Mouse (Mus musculus): ENCODE measurements around the gene Fam151a.
"Not testable (repeated sequence)": the region's sequence is repeated elsewhere in the genome, so short reads cannot be mapped to it uniquely, and the experiment has no call there.

Fam151a gene

DNA sequence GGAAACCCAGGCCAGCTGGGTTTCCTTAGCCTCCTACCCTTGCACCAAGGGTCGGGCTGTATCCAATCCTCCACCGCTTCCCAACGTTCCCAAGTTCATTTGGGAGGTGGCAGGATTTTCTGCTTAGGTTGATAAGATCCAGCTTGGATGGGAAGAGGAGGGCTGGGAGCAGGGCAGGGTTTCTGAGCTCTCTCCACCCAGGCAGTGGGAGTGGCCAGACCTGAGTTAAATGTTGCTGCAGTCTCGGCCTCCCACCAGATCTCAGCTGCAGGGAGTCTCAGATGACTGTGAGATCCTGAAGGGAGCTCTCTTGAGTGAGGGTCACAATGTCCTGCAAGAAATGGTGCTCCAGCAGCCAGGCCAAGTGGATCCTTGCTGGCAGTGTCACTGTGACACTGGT, at the start of gene Fam151a:
Gene Fam151a (plus strand): TSS at position 254 of the 400 bp plus-strand sequence.
- DNase-seq (ENCODE audit: low read depth, low spot score) = no peak

DNA sequence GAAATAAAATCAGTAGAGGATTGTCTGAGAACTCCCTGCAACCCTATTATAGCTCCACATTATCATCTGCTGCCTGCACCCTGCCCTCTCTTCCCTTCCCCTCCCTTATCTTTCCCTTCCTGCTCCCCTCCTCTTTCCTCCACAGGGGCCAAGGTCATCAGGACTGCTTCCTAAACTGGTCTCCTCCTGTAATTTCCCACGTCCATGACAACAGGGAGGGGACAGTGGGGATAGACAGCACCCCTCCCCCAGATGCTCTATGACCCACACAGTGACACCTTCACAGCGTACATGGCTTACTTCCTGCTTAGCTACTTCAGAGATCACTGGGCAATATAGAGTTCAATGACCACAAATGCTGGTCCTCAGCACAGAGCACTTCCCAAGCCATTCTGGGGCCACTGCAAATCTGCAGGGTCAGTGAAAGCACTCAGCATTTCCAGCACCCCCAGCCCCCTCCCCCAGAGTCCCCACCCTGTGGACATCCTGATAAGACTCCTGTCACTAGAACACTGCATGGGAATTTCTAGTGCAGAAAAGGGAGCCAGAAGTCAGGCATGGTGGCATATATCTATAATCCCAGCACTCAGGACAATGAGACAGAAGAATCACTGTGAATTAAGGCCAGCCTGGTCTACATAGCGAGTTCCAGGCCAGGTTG, 44.9 kb upstream of the Fam151a start:
- no peak for DNase-seq (ENCODE audit: low read depth, low spot score)

DNA sequence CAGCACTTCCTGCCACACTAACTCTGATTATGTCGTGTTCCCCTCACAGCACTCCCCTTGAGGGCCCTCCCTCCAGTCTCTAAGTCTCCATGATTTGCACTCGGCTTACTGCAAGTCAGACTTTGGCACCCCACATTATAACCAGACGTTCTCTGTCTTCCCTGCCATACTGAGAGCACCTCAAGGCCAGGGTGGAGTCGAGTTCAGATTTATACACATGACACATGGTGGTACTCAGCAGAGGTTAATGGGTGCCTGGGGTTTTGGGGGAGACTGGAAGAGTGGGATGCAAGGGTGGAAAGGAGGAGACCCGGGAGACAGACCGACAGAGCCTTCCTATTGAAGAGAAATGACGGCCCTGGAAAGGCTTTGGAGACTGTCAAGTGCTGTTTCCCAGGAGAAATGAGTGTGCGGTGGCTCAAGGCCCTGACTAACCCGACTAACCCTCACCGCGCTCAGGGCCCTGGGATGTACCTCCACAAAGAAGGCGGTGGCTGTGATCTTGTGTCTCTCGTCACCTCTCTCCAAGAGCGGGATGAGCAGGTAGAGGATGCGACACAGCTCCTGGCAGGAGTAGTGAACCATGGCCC, 39.8 kb upstream of the Fam151a start:
- no peak for DNase-seq (ENCODE audit: low read depth, low spot score)

DNA sequence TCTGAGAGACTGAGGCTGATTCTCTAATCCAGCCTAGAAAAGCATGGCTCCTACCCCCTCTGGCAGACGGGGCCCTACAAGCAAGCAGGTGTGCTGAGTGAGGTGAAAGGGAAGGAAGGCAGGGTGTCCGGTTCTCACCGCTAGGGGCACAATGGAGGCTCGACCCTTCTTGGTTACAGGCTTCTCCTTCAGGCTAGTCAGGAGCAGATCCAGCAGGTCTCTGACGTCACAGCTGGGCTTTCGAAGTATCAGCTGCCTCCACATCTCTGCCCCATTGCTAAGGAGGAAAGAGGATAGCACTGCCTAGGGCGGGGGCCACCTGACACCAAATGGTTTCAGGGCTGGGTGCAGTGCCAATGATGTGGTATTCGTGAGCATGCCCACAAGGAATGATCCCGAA, 33.7 kb upstream of the Fam151a start:
- DNase-seq (ENCODE audit: low read depth, low spot score) = peak; percentile 77

DNA sequence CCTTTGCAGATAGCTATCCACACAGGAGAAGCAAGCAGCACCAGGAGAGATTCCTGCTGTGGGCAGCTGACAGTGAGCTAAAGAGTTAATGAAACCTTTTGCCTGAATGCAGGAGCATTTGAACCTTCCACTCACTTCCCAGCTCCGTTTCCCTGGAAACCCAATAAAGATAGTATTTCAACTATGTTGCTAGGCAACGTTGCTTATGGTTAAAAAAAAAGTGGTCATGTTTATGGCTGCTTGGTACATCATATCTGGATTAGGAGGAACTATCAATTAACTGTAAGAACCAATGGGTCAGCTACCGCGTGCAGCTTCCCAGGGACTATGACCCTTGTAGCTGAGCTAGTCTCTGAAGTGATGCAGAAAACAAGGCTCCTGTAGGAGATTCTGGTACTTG, 32.9 kb upstream of the Fam151a start:
- DNase-seq (ENCODE audit: low read depth, low spot score) = peak; percentile 25

DNA sequence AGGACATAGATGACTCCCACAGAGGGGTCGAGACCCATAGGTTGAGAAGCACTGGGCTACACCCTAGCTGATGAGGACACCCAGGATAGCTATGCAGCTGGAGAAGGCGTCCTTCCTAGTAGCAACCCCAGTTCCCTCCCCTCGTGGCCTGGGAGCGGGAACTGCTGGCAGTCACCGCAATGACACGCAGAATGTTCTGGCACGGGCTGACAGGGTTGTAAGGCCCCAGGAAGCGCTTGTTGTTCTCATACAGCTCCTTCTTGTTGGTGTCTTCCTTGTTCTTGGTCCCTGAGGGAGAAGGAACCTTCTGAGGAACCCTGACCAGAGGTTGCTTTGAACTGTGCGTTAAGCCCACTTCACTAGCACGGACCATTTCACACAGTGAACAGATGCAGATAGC, 29.7 kb upstream of the Fam151a start:
- DNase-seq (ENCODE audit: low read depth, low spot score) = no peak

DNA sequence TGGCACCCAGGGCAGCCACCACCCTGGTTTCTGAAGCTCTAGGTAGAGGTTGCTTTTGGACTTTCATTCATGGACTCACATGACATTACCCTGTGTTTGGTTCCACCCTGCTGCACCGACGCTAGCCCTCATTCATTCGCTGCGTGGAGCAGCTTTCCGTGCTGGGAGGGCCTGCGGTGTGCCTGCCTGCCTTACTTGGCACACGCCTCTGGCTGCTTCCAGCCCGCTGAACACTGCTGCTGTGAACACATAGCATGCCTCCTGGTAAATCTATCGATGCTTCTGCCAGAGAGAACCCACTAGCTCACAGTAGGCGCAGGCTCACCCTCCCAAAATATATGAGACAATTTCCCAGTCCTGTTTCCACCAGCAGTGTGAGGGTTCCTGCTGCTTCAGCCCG, 29.3 kb upstream of the Fam151a start:
- no peak for DNase-seq (ENCODE audit: low read depth, low spot score)

DNA sequence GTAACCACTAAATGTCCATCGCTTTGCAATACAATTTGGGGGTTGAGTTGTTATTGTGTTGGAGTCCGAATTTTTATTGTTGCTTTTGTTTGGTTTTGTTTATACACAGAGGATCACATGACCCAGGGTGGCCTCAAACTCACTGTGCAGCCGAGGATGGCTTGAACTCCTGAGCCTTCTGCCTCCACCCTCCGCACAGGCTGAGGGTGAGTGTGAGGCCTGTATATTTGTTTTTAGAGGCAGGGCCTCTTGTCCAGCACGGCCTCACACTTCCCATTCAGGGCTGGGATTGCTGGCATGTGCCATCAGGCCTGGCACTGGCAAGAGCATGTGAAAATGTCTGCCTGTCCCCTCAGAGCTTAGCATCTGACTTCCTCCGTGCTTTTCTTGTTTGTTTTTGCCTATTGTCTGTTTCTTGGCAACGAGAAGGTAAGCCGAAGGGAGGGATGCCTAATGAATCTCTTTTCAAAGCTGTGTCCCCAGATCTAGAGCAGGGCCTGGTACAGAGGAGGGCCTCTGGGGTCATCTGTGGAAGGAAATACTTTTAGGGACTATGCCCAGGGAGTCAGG, 28.5 kb upstream of the Fam151a start:
- no peak for DNase-seq (ENCODE audit: low read depth, low spot score)

DNA sequence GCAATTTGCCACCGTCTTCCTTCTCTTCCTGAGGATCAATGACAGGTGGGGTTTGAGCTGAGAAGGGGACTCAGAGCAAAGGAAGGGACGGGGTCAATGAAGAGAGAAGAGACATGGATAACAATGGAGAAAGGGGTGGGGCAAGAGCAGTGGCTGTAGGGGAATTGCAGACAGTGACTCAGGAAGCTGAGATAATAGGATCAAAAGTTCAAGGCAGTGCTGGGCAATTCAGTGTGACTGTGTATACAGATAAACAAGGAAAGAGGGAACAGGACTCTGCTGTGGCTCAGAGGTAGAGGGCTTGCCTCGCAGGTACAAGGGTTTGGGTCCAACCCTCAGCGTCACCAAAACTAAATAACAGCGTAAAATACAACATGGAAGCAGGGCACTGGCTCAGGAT, 25.7 kb upstream of the Fam151a start:
- no peak for DNase-seq (ENCODE audit: low read depth, low spot score)

DNA sequence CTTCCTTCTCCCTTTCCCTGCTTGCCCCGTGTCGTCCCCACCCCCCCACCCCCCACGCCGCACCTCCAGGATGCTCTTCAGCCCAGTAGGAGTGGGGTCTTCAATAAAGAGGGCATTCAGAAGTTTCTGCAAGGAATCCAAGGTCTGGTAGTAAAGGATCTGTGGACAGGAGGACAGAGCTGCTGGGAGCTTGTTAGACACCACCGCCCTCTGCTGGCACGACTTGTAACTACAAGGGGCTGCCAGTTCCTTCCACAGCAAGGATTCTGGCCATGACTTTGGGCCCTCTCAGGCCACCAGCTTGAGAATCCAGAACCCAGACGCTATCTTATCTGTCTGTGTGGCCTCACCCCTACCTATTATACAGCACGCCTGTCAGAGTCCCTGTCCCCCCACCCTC, 25.3 kb upstream of the Fam151a start:
- DNase-seq (ENCODE audit: low read depth, low spot score) = peak; percentile 79

DNA sequence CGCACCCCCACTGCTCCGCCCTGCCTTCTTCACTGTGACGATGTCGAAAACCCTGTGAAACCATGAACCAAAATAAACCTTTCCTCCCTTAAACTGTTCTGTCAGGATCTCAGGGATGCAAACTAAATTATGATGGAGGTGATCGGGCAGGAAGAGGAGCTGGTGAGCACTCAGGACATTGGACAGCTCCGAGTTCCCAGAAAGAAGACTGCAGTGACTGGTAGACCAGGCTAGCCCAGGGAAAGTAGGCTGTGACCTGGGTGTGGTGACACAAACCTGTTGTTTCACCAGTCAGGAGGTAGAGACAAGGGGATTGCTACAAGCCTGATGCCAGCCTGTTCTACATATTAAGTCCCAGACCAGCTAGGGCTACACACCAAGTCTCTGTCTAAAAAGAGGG, 20.1 kb upstream of the Fam151a start:
- DNase-seq (ENCODE audit: low read depth, low spot score) = no peak

DNA sequence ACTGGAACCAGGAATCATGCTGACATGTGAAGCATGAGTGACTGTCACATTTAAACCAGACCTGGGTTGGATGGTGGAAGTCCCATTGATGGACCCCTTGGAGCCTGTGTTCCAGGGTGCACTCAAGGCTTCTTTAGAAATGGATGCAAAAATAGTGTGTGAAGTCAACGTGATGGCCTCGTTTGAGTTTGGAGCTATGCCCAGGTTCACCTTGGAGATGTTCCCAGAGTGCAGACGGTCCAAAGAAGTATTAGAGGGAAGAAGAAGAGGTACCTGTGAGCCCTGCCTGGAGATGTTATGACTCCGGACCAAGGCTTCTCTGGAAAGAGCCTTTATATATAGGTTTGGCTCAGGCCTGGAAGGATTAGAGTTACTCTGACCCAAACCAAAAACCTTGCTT, 13.1 kb upstream of the Fam151a start:
- DNase-seq (ENCODE audit: low read depth, low spot score) = no peak

DNA sequence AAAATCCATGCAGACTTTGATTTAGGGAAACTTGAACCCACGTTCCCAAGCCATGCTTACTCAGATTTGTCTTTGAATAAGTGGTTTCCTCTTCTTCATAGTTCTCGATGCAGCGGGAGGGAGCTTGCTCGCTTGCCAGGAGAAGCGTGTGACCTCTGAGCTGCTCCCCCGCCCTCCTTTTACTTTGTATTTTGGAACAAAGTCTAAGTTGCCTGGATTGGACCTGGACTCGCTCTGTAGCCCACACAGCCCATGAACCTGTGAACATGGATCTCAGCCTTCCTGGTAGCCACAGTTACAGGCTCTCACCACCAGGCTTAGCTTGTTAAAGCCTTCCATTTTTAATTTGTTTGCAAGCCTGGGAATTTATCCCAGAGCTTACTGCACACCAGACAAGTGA, 2.9 kb upstream of the Fam151a start, which contains the start of gene Mroh7:
Gene Mroh7 (minus strand): TSS at position 112 of the 400 bp plus-strand sequence.
- DNase-seq (ENCODE audit: low read depth, low spot score) = no peak

DNA sequence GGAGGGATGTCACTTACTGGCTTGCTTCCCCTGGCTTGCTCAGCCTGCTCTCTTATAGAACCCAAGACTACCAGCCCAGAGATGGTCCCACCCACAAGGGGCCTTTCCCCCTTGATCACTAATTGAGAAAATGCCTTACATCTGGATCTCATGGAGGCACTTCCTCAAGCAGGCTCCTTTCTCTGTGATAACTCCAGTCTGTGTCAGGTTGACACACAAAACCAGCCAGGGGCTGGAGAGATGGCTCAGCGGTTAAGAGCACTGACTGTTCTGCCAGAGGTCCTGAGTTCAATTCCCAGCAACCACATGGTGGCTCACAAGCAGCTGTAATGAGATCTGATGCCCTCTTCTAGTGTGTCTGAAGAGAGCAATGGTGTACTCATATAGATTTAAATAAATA, 3.2 kb downstream of the Fam151a start:
- DNase-seq (ENCODE audit: low read depth, low spot score) = not testable (repeated sequence)

DNA sequence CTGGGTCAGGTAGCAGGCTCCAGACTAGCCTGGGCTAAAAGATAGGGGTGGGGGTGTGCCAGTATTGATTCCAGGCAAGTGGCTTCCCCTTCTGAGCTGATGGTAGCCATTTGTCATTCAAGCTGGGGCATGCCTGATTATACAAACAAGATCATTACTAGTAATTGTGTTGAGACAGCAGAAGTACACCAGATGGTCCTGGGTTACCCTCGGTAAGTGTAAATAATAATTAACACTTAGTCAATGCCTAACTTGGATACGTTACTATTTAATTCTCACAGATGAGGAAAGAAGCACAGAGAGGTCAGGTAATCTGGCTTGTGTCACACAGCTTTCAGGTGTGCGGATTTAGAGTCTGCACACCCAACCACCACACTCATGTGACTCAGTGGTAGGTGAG, 4.2 kb downstream of the Fam151a start:
- DNase-seq (ENCODE audit: low read depth, low spot score) = no peak

DNA sequence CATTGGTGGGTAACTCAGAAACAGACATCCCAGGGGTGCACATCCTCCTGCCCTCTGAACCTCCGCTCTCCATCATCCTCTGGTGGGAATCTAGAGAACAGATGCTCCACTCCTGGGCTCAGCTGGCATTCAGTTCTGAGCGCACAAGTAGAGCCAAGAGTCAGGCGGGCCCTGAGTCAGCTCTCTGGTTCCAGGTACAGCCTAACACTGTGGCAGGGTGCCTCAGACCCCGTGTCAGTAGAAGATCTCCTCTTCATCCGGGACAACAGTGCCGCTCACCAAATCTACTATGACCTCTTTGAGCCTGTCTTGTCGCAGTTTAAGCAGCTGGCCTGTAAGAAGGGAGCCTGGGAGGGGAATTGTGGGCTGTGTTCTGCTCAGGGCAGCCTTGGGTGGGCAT, 12.2 kb downstream of the Fam151a start:
- no peak for DNase-seq (ENCODE audit: low read depth, low spot score)

DNA sequence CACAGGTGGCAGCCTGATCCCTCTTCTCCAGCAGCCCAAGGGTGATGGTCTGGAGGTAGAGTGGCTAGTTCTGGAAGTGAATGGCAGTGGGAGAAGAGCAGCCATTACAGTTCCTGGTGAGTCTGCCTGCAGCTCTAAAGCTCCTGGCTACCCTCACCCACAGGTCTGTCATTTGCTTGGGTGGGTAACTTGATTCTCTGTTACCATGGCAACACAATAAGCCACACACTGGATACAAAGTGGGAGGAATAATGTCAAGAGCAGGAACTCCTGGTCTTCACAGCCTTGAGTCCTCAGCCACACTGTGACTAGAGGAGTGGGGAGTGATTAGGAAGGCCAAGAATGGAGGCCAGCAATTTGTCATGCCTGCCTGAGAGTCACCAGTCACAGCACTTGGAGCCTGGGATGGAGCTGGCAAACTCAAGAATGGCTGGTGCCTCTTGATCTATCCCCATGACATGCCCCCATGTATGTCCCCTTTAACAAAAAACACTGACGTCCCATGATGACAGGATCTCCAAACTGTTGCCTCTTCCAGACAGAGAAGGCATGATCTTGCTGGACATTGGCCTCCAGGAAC, 13.4 kb downstream of the Fam151a start:
- peak; percentile 18 for DNase-seq (ENCODE audit: low read depth, low spot score)

DNA sequence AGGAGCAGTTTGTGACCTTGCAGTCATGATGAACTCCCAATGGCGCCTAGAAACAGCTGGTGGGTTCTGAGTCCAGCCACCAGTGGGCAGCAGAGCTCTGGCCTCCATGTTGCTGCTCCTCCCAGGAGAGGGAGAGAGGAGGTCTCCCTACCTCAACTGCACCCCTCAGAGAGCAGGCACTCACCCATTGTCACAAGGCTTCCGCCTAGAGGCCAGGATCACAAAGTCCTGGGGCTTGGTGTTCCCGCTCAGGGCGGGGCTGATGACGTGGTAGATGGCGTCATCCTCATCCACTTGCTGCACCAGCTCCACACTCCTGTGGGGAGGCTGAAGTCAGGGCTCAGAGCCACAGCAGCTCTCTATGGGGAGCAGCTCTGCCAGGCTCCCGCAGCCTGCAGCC, 16.0 kb downstream of the Fam151a start:
- peak; percentile 88 for DNase-seq (ENCODE audit: low read depth, low spot score)

DNA sequence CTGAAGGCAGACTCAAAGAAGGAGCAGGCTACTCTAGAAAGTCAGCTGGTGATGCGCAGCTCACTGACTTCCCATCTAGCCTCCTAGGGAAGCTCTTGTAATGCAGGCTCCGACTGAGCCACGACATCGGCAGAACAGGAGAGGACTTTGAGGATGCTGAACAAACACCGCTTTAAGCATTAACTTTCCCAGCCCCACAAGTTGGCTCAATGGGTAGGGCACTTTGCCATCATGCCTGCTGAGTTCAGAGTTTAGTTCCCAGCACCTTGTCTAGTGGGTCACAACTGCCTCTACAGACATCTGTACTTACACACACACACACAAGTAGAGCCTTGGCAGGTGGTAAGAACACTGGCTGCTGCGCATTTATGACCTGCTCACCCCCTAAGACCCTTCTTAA, 18.0 kb downstream of the Fam151a start:
- DNase-seq (ENCODE audit: low read depth, low spot score) = no peak

DNA sequence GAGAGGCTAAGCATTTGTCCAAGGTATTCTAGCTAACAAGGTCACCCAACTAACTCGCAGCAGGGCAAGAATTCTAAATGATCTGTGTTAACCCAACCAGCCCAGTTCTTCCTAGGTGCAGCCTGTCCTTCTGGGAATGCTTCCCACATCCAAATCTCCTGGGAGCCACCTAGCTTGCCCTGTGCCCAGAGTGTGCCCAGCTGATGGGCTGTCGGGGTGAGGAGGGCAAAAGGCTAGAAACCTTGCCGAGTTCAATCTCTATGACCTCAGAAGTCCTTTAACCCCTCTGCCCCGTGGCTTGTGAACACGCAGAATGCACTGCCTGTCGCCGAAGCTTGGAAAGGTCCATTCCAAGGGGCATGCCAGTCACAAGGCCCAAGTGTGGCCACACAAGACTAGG, 30.5 kb downstream of the Fam151a start:
- no peak for DNase-seq (ENCODE audit: low read depth, low spot score)

DNA sequence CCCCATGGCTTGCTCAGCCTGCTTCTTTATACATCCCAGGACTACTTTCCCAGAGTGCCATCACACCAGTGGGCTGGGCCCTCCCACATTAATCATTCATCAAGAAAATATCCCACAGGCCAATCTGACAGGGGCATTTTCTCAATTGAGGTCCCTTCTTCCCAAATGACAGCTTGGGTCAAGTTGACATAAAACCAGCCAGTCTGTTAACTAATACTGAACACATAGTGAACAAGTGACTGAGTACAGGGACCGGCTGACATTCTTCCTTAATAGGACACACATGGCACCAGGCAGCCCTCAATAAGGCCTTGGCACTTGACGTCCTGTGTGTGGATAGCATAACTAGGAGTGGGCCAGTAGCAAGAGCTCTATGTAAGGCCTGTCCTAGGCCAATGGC, 35.6 kb downstream of the Fam151a start:
- no peak for DNase-seq (ENCODE audit: low read depth, low spot score)

DNA sequence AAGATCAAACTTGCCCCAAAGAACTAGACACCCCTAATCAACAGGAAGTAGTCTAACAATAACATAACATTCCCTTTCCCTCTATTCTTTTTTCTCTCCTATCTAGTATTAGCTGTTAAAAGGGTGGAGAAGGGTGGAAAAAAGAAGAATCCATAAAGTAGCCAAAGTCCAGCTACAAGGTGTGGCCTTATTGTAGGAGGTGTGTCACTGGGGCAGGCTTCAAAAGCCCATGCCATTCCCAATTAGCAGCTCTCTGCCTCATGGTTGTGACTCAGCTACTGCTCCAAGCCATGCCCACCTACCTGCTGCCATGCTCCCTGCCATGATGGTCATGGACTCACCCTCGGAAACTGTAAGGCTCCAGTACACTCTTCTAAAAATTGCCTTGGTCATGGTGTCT, 38.9 kb downstream of the Fam151a start:
- DNase-seq (ENCODE audit: low read depth, low spot score) = no peak

DNA sequence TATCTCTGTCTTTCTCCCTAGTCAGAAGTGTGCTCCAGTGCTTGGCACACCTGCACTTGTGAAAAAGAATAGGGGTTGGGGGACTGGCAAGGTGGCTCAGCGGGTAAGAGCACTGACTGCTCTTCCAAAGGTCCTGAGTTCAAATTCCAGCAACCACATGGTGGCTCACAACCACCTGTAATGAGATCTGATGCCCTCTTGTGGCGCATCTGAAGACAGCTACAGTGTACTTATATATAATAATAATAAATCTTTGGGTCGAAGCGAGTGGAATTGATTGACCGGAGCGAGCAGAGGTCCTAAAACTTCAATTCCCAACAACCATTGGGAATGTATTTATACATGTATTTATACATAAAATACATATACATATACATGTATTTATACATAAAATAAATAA, 42.1 kb downstream of the Fam151a start:
- not testable (repeated sequence) for DNase-seq (ENCODE audit: low read depth, low spot score)

Data from mesoderm, embryonic 11.5 days (tissue).